Mouse (Mus musculus): Measurements from ENCODE around the gene Tns4. TPM values are rescaled to one million over a fixed set of nuclear protein-coding genes. Genes with fewer than 3 reads are reported as not detected.

Tns4 gene
- total RNA-seq, 2 experiments from 2014 or later = 0.51 TPM; not detected in 1

- intact Hi-C loops (cut with DNase I) = loop anchor here (2.0 to 5.0 kb wide), 3 partner anchors 57 to 109 kb away; partner anchors contain the start of gene Gjd3
- DNase-seq (ENCODE audit: extremely low spot score in 1 of 2, low spot score in 2 of 2) = peak; percentile 81 to 86
Measured at GRCm38 (mm10) chr11:99039782-99040181, 49.3 kb downstream of the Tns4 start.

GRCm38 (mm10) chr11:99036254-99036653 is 52.9 kb downstream of the Tns4 start:
- intact Hi-C loops (cut with DNase I) = loop anchor here (5.0 kb wide), 1 partner anchor 54 kb away; the partner anchor contains the start of gene Gjd3
- no peak for DNase-seq (ENCODE audit: extremely low spot score in 1 of 2, low spot score in 2 of 2)

- no peak for DNase-seq (ENCODE audit: extremely low spot score in 1 of 2, low spot score in 2 of 2)
- intact Hi-C loops (cut with DNase I) = loop anchor here (5.0 kb wide), 1 partner anchor 53 kb away; the partner anchor contains the start of gene Gjd3
Measured at GRCm38 (mm10) chr11:99035350-99035749, 53.8 kb downstream of the Tns4 start.

- no peak for DNase-seq (ENCODE audit: extremely low spot score in 1 of 2, low spot score in 2 of 2)
- intact Hi-C loops (cut with DNase I) = no loop called here
Measured at GRCm38 (mm10) chr11:99026899-99027440, 62.1 kb downstream of the Tns4 start.

- intact Hi-C loops (cut with DNase I) = no loop called here
Measured at GRCm38 (mm10) chr11:99025878-99026277, 63.2 kb downstream of the Tns4 start.

GRCm38 (mm10) chr11:99024468-99025134 is 64.5 kb downstream of the Tns4 start:
- intact Hi-C loops (cut with DNase I) = no loop called here
- DNase-seq (ENCODE audit: extremely low spot score in 1 of 2, low spot score in 2 of 2) = no peak

More at GRCm38 (mm10) chr11:99025878-99026277, 63.2 kb downstream of the Tns4 start:
- no peak for DNase-seq (ENCODE audit: extremely low spot score in 1 of 2, low spot score in 2 of 2)

GRCm38 (mm10) chr11:99023500-99024467 is 65.3 kb downstream of the Tns4 start, which contains the start of gene Top2a:
Top2a (minus strand) TSS chr11:99024189.
- peak; percentile 71 to 99 for DNase-seq (ENCODE audit: extremely low spot score in 1 of 2, low spot score in 2 of 2)
- intact Hi-C loops (cut with DNase I) = no loop called here

- no peak for DNase-seq (ENCODE audit: extremely low spot score in 1 of 2, low spot score in 2 of 2)
- intact Hi-C loops (cut with DNase I) = no loop called here
Measured at GRCm38 (mm10) chr11:99023094-99023493, 66.0 kb downstream of the Tns4 start.

GRCm38 (mm10) chr11:99022384-99022933 is 66.6 kb downstream of the Tns4 start:
- DNase-seq (ENCODE audit: extremely low spot score in 1 of 2, low spot score in 2 of 2) = no peak
- intact Hi-C loops (cut with DNase I) = no loop called here

- no peak for DNase-seq (ENCODE audit: extremely low spot score in 1 of 2, low spot score in 2 of 2)
- intact Hi-C loops (cut with DNase I) = no loop called here
Measured at GRCm38 (mm10) chr11:99019844-99020243, 69.3 kb downstream of the Tns4 start.

Other genes starting within 250 kb of the Tns4 start
- gene Wipf2, start 225.7 kb downstream of the Tns4 start, total RNA-seq (2021) = 10 to 100 TPM; 28.5 to 29.6 TPM
- gene Cdc6, start 181.5 kb downstream of the Tns4 start, total RNA-seq (2021) = under 1 TPM; 0.32 TPM
- gene Rara, start 161.5 kb downstream of the Tns4 start, total RNA-seq (2021) = 10 to 100 TPM; 16.6 to 16.9 TPM
- gene Gjd3, start 106.3 kb downstream of the Tns4 start, total RNA-seq (2021) = 1 to 10 TPM; 4.1 to 5.1 TPM
- gene Top2a, start 65.1 kb downstream of the Tns4 start, total RNA-seq (2021) = 10 to 100 TPM; 10.1 to 12.0 TPM
- gene Igfbp4, start 48.1 kb downstream of the Tns4 start, total RNA-seq (2021) = 10 to 100 TPM; 78.1 to 83.3 TPM
- not detected for gene Ccr7, start 65.8 kb upstream of the Tns4 start, total RNA-seq (2021)
- 10 to 100 TPM; 73.7 to 83.7 TPM for gene Smarce1, start 141.7 kb upstream of the Tns4 start, total RNA-seq (2021)
- 10 to 100 TPM; 31.1 to 31.2 TPM for gene Krt222, start 154.8 kb upstream of the Tns4 start, total RNA-seq (2021)
- gene Krt24, start 196.0 kb upstream of the Tns4 start, total RNA-seq (2021) = not detected
- gene Krt25, start 233.6 kb upstream of the Tns4 start, total RNA-seq (2021) = not detected
- gene Krt26, start 248.7 kb upstream of the Tns4 start, total RNA-seq (2021) = under 1 TPM; 0.20 to 0.21 TPM

Measured in left cerebral cortex, postnatal 10 days (tissue).